Mouse (Mus musculus) ES-Bruce4 (cell line): Measurements from ENCODE around the gene Pak1.
A peak's percentile ranks its signal among the peaks of the same experiment; 100 is the strongest.

Experiments used
- CTCF ChIP-seq: IDR thresholded peaks from one replicate; pipeline ENCODE4 v1.8.1; 2011; ENCODE audit warnings: low read depth, low read length
- EP300 ChIP-seq: IDR thresholded peaks from 2 replicates; pipeline ENCODE4 v1.6.1; 2011; ENCODE audit warnings: low read depth, low read length; ENCODE audit not compliant: insufficient read depth

GRCm38 (mm10) chr7:97769020-97769419, 19.3 kb upstream of the Pak1 start:
- 0 out of 2 replicates have a peak, but pooled peaks have one; percentile 27 for TF ChIP-seq EP300
- TF ChIP-seq CTCF = no peak
